Mouse (Mus musculus): ENCODE measurements around the gene Lrrc75a. TPM values are rescaled to one million over a fixed set of nuclear protein-coding genes. Genes with fewer than 3 reads are reported as not detected.

Lrrc75a gene
- polyA plus RNA-seq, 1 experiment from 2014 or later: 10.6 TPM

Other genes starting within 250 kb of the Lrrc75a start
- gene Pigl, start 190.1 kb downstream of the Lrrc75a start, polyA plus RNA-seq (2015; fragmentation: Nextera tagmentation; extraction: Ambion mirVana): 6.2 and 6.9 TPM in 2 replicates
- gene Ncor1, start 190.0 kb downstream of the Lrrc75a start, polyA plus RNA-seq (2015; fragmentation: Nextera tagmentation; extraction: Ambion mirVana): 186 and 203 TPM in 2 replicates
- 79.5 and 86.3 TPM in 2 replicates for gene Cenpv, start 109.3 kb downstream of the Lrrc75a start, polyA plus RNA-seq (2015; fragmentation: Nextera tagmentation; extraction: Ambion mirVana)
- 4,671 and 4,745 TPM in 2 replicates for gene Ubb, start 97.4 kb downstream of the Lrrc75a start, polyA plus RNA-seq (2015; fragmentation: Nextera tagmentation; extraction: Ambion mirVana)
- 19.1 and 27.2 TPM in 2 replicates for gene Trpv2, start 74.0 kb downstream of the Lrrc75a start, polyA plus RNA-seq (2015; fragmentation: Nextera tagmentation; extraction: Ambion mirVana)
- 28.5 and 29.2 TPM in 2 replicates for gene Mmgt2, start 141 bp upstream of the Lrrc75a start, polyA plus RNA-seq (2015; fragmentation: Nextera tagmentation; extraction: Ambion mirVana)
- gene Zfp287, start 83.4 kb upstream of the Lrrc75a start, polyA plus RNA-seq (2015; fragmentation: Nextera tagmentation; extraction: Ambion mirVana): 27.1 and 29.0 TPM in 2 replicates
- gene Gm10428, start 104.6 kb upstream of the Lrrc75a start, polyA plus RNA-seq (2015; fragmentation: Nextera tagmentation; extraction: Ambion mirVana): not detected in 2 replicates
- 38.8 and 39.6 TPM in 2 replicates for gene Zfp286, start 140.9 kb upstream of the Lrrc75a start, polyA plus RNA-seq (2015; fragmentation: Nextera tagmentation; extraction: Ambion mirVana)
- gene Trim16, start 171.7 kb upstream of the Lrrc75a start, polyA plus RNA-seq (2015; fragmentation: Nextera tagmentation; extraction: Ambion mirVana): 4.8 and 5.8 TPM in 2 replicates
- gene Fbxw10, start 198.5 kb upstream of the Lrrc75a start, polyA plus RNA-seq (2015; fragmentation: Nextera tagmentation; extraction: Ambion mirVana): 0.21 and 0.25 TPM in 2 replicates
- 55.0 and 64.9 TPM in 2 replicates for gene Tvp23b, start 230.9 kb upstream of the Lrrc75a start, polyA plus RNA-seq (2015; fragmentation: Nextera tagmentation; extraction: Ambion mirVana)

Measured in forebrain, embryonic 16.5 days (tissue).